Mouse (Mus musculus) cortical plate, adult 2 months (tissue): Measurements from ENCODE around the gene Ptpra. TPM values are rescaled to one million over a fixed set of nuclear protein-coding genes. Genes with fewer than 3 reads are reported as not detected.
A peak's percentile ranks its signal among the peaks of the same experiment; 100 is the strongest.

Source experiments
- H3K27ac ChIP-seq: fragments of 200-500 bp; 2 replicates; pipeline ENCODE4 v1.5.1; 2012; ENCODE audit warnings: low read length, control low read depth, inconsistent platforms; ENCODE audit not compliant: insufficient read depth
- H3K4me1 ChIP-seq: fragments of 200-500 bp; 2 replicates; pipeline ENCODE4 v1.6.1; 2011; ENCODE audit warnings: low read length; ENCODE audit not compliant: control insufficient read depth, insufficient read depth
- H3K4me3 ChIP-seq: fragments of 200-500 bp; 2 replicates; pipeline ENCODE4 v1.5.1; 2011; ENCODE audit warnings: mild to moderate bottlenecking, low read length, control low read depth; ENCODE audit not compliant: insufficient read depth
- CTCF ChIP-seq: fragments of 200-500 bp; IDR thresholded peaks from 2 replicates; pipeline ENCODE4 v1.5.1; 2011; ENCODE audit warnings: mild to moderate bottlenecking, control low read depth, low read length; ENCODE audit not compliant: insufficient read depth; ENCODE audit errors: extremely low read depth
- POLR2A ChIP-seq: fragments of 200-500 bp; IDR thresholded peaks from 2 replicates; pipeline ENCODE4 v1.6.1; 2011; ENCODE audit warnings: mild to moderate bottlenecking, low read length, control low read depth; ENCODE audit not compliant: insufficient read depth; ENCODE audit errors: extremely low read depth
- polyA plus RNA-seq: library from polyadenylated mRNA; depleted of rRNA; stranded (reverse); fragments of >200 nt; gene quantifications from 2 replicates; pipeline ENCODE4 v1.2.3, GENCODE M21; 2012; rRNA removed

Ptpra gene
- polyA plus RNA-seq = 156 and 166 TPM in 2 replicates

DNA sequence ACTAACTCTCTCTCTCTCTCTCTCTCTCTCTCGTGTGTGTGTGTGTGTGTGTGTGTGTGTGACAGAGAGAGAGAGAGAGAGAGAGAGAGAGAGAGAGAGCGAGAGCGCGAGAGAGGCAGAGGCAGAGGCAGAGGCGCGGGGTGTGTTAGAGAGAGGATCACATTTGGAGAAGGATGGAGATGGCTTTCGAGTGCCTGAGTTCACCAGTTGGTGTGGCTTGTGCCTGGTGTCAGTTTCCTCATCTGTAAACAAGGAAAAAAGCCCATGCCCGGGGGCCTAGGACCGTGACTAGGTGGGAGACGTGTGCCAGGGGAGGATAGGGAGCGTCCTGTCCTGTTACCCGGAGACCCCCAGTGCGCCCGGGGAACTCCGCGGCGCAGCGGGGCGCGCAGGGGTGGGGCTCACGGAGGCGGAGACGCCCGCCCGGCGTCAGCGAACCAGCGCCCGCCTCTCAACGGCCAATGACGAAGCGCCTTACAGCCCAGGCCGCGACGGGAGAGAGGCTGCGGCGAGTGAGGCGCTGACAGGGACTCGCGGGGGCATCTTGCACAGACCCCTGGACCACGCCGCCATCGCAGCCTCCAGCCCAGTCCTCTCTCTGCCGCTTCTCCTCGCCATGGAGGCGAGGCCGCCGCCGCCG, at the start of gene Ptpra:
Gene Ptpra, plus strand, starts transcription at position 485 of the 640 bp plus-strand sequence.
- H3K27ac ChIP-seq = peak within 1 kb of the TSS; percentile 94
- H3K4me3 ChIP-seq = peak within 1 kb of the TSS; percentile 49
- peaks cover 6% of the 10 kb centered on the region; the same call in 1 of the 2 replicates for H3K4me1 ChIP-seq
- TF ChIP-seq POLR2A = peak; percentile 91
- TF ChIP-seq CTCF = no peak

DNA sequence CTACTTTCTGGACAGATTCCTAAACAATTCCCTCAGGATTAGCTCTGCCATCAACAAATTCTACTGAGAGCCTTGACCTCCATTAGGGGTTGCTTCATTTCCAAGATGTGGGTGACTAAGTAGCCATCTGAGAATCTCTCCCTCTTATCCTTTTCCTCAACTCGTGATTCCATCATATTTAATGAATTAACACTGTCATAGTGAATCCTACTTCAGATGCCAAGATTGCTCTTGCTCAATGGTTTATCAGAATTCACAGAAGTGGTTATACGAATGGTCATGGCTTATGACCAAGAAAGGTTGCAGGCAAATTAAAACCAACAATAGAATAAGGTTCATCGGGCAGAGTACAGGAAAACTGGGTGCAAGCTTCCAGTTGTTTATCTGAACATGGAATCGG, 48.2 kb upstream of the Ptpra start:
- Histone ChIP-seq H3K27ac (no peak overlapping the region), H3K4me3 (no peak overlapping the region), H3K4me1 (no peaks in the 10 kb centered on the region; the same call in 1 of the 2 replicates)
- TF ChIP-seq POLR2A (no peak), CTCF (no peak)

DNA sequence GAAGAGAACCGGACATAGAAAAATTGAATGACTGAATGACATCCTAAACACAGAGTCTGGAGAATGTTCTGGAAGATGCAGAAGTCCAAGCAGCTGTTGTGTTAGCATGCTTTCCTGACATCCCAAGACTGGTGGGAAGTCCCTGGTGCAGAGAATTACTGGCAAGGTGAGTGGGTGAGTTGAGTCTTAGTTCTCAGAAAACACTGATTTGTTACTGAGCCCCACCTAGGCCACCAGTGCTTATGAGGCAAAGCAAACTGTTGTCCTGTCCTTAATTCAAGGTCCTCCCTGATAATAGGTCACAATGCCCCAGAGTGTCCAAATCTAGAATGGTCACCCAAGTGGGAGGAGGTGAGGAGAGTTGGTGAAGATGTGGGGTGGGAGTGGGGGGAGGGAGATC, 45.1 kb upstream of the Ptpra start, which contains the start of the genes Gm28372 and 1700020A23Rik:
Gene Gm28372, plus strand, starts transcription at position 301 of the 400 bp plus-strand sequence.
Gene 1700020A23Rik, plus strand, starts transcription at position 321 of the 400 bp plus-strand sequence.
- H3K4me1 ChIP-seq = no peaks in the 10 kb centered on the region
- H3K27ac ChIP-seq = no peak within 1 kb of the TSS
- H3K4me3 ChIP-seq = no peak within 1 kb of the TSS
- TF ChIP-seq CTCF (no peak), POLR2A (no peak)

DNA sequence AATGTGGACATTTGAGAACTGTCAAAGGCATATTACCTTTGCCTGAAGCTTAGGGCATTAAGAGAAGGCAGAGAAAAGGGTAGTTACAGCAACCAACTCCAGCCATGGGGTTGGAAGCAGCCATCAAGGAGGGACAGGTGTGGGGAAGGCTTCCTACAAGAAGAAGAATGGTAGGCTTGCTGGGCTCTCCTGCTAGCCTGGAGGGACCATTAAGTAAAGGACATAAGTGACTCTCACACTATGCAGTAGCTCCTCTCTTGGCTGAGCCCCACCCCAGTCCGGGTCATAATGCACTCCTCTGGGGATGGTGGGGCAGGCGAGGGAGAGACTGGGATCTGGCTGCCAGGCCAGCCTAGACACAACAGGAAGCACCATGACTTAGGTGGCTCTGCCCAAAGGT, 43.9 kb upstream of the Ptpra start, which contains the start of gene Tmem239:
Gene Tmem239, plus strand, starts transcription at position 301 of the 400 bp plus-strand sequence.
- Histone ChIP-seq H3K4me3 (no peak within 1 kb of the TSS), H3K27ac (no peak within 1 kb of the TSS), H3K4me1 (no peaks in the 10 kb centered on the region)
- TF ChIP-seq CTCF (no peak), POLR2A (no peak)

DNA sequence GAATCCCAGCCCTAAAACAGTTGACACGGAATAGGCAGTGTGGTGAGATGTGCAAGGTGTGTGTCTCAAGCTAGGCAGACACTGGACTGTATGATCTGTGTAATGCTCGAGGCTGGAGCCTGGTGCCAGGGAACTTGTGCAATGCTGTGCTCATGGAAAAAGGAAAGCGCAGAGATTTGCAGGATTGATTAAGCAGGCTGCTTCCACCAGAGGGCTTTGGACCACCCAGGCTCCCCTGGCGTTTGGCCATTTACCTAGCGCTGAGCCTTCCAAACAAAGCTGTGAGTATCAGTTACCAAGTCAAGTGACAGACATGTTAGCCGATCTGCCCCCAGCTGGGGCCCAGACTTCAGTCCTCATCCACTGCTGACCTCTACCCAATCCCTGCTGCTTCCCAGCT, 41.9 kb upstream of the Ptpra start:
- Histone ChIP-seq H3K4me1 (no peaks in the 10 kb centered on the region), H3K27ac (no peak overlapping the region)
- TF ChIP-seq POLR2A (no peak), CTCF (no peak)

DNA sequence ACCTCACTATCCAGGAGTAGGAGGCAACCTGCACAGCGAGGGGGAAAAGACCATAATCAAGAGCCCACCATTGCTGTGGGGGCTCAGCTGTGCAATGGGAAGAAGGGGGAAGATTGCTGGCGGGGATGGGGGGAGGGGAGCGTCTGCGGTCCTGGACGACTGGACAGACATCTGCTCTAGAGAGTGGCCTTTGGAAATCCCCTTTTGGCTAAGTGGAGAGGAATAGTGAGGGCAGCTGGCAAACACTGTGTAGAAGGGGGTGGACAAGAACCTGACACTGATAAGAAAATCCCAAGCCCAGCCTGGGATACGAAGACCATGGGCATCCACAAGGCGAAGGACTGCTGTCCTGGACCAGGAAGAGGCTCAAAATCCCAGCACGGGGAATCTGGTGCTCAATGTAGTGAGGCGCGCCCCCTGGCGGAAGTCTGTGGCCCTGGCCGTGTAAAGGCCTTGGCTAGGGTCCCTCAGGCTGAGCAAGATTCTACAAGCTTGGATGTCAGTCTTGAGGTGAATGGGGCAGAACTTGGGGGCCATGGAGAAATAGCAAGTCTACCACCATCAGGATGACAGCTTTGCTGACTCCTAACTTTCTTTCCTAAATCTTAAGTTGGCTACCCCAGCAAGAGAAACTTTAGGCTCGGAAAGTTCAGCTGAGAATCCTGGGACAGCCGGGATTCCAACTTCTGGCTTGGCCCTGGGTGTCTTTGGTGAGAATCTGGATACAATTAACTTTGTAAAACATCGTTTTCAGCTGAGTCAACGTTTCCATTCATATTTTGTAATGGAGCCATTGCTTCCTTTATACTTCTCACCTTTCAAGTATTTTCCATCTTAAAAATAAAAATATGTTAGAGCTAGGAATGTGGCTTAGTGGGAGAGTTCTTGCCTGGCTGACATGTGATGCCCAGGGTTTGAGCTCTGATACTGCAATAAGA, 38.3 kb upstream of the Ptpra start:
- TF ChIP-seq CTCF (peak; percentile 78), POLR2A (no peak)
- Histone ChIP-seq H3K27ac (no peak overlapping the region), H3K4me1 (no peaks in the 10 kb centered on the region), H3K4me3 (no peak overlapping the region)

More for the DNA sequence above, 41.9 kb upstream of the Ptpra start:
- H3K4me3 ChIP-seq = no peak overlapping the region

DNA sequence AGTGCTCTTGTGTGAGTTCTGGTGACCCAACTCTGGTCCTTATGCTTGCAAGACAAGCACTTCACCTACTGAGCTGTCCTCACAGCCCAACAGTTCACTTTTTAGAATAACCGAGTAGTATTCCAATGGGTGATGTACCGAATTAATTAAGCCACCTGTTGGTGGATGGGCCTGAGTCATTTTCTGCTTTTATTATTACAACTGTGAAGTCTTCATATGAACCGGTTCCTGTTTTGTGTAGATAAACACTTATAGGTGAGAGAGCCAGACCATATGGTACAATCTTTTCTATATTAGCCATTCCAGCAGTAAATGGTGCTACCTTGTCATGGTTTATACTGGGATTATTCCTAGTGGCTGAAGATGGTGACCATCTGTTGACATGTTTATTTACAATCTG, 37.3 kb upstream of the Ptpra start:
- TF ChIP-seq CTCF (no peak), POLR2A (no peak)
- Histone ChIP-seq H3K4me3 (no peak overlapping the region), H3K27ac (no peak overlapping the region), H3K4me1 (no peaks in the 10 kb centered on the region)

DNA sequence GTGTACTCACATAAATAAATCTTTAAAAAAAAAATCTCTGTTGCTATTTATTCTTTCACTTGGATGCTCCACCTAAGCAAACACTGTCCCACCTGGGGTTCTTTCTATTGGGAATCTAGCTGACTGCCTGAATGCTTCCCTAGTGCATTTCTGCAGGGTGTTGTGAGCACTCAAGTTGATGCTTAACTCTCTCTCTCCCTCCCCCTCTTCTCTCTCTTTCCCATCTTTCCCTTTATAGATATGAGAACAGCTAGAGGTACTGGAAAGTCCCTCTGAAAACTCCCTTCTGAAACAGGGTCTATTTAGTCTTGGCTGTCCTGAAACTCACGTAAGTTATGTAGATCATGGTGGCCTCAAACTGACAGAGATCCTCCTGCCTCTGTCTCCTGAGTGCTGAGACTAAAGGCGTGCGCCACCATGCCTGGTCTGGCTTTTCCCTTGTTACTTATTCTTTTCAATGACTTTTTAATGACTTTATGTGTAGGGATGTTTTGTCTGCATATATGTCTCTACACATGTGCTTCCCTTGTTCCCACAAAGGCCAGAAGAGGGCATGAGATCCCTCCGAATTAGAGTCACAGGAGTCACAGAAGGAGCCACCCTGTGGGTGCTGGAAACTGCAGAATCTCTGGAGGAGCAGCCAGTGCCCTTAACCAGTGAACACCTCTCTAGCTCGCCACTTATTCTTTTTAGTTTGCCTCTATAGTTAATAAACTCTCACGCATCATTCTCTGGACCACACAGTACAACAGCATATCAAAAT, 35.8 kb upstream of the Ptpra start:
- no peak for TF ChIP-seq POLR2A
- no peak for TF ChIP-seq CTCF
- H3K27ac ChIP-seq = no peak overlapping the region
- H3K4me3 ChIP-seq = no peak overlapping the region
- no peaks in the 10 kb centered on the region for H3K4me1 ChIP-seq
